Mouse (Mus musculus) MEL-GATA-1-ER (cell line): Measurements from ENCODE around the gene Prickle2.

Experiments used
- DNase-seq: peaks from one replicate; pipeline ENCODE4 v3.0.0-alpha.2; 2012; ENCODE audit warnings: low read depth; ENCODE audit errors: extremely low read depth

Prickle2 gene

DNA sequence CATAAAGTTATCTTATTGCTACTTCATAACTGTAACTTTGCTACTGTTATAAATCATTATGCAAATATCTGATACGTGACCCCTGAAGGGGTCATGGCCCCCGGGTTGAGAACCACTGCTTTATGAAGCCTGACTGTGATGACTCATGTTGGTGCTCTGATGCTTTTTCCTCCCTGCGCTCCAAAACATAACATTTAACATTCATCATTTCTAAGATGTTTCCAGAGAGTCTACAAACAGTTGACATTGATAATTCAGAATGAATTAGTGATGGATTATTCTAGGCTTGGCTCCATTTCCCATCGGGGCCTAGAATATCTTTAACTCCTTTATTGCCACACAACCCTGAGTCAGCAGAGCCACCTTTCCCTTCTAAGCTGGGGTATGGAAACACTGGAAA is 247.9 kb downstream of the Prickle2 start:
- no peak for DNase-seq

DNA sequence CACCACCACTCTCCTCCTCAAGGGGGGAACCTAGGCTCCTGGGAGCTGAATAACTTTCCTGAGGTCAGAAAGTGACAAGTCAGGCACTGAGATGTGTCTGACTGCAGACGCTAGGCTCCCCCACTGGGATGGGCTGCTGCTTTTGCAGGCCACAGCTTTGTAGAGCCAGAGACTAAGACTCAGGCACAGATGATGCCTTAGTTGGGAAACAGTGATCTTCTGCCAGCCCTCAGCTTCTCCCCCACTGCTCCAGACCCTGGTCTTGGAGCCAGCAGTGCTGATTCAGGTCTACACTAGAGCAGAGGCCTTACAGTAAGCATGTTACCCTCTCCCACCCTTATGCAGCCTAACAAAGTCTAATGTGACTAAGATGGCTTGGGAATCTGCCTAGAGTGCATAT is 254.5 kb downstream of the Prickle2 start:
- no peak for DNase-seq

DNA sequence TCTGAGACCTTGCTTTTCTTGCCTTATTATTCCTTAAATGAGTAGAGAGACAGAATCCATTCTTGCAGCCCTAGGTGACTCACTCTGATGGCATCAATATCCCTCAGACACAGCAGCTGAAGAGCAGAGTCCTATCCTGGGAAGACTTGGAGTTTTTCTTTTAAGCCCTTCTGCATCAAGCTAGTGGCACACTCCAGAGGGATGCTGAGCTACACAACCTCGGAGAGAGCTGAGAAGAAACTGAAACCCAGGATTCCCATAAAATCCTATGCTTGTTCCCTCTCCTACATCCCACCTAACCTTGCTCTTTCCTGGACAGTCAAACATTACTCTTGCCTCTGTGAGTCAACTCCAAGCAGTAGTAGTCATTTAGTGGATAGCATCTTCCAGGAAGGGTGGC is 256.0 kb downstream of the Prickle2 start:
- DNase-seq, result no peak

DNA sequence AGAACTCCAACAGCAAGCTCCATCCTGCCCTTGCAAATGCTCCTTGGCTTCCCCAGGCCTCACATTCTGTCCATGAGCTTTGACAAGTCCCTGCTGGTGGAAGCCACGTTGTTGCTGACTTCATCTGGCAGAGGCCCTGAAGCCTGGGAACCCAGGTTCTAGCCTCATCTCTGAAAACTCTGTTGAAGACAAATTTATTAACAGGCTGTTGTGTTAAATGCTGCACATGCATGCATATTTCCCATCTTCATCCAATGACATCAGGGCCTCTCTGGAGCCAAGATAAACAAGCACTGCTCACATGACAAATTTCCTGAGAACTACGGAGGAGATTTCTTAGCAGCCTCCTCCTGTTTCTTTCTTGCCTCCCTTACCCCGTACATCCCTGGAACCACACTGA is 259.3 kb downstream of the Prickle2 start:
- DNase-seq, result no peak

DNA sequence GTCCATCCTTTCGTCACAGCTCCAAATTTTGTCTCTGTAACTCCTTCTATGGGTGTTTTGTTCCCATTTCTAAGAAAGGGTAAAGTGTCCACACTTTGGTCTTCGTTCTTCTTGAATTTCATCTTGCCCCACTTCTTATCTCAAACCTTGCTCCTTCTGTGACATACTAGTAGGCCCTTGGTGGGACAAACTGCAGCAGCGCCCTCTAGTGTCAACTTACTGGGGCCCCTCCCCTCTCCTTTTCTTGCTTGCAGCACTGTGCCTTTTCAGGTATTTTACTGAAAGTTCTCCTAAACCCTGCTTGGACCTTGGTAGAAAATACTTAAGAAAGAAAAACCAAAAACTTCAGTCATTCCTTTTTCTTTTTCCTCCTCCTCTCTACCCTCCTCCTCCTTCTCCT is 264.8 kb downstream of the Prickle2 start:
- no peak for DNase-seq

DNA sequence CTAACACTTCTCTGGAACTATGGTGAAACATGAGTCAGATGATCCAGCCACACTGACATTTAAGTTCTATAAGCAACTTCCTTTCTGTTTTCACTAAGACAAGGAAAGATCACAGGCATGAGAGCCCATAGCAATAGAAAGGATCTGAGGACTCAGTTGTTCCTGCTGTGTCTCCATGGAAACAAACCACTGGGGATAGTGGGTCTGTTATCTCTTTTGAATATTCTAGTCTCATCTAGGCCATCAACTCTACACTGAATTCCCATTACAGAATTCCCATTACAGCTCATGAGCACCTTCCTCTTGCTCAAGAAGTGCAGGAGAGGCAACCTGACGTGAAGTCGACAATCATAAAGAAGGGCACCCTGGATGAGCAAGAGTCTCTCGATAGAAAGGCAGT is 265.7 kb downstream of the Prickle2 start:
- no peak for DNase-seq

DNA sequence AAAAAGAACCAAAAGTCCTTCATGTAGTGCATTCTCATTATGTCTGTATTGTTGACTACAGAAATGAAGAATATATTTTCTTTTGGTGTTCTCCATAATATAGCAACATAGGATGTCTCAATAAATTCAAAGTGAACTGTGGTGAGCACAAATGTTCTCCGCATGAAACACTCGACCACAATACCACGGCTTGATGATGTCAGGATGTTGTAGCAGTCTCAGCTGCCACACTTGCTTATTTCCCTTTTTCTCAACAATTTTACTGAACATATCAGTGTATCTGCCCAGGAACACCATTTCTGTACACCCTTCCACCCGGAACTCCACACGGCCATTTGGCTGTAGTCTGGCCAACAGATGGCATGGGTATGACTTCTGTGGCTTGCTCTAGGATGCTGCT is 273.8 kb downstream of the Prickle2 start:
- no peak for DNase-seq

DNA sequence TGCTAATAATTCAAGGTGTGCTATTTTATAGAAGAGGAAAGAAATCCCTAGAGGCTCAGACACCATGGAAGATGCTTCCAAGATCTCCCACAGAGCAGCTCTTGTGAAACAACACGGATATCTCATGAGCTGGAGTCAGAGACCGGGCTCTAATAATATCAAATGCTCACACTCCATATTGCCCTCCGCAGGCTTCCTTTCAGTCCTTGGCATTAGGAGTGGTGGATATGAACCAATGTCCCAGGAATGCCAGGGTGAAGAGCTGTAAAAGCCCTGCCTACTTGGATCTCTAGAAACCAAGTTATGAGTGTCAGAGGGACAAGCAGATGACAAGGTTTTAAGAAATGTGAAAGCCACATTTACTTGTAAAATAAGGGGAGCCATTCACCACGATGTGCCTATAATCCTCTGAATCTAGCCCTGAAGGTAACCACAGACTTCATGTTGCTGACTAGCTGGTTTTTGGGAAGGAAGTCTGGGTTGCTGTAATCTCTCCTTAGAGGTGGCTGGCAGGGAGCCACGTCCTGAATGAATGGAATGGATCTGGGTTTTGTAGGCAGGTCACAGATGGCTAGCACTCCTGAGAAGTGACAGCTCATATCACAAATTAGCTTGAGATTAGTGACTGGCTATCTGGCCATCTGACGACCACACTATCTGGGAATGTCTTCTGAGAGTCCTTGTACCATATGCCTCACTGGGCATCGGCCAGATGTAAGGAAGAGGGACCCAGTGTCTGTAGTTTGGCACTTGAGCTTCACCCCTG is 278.4 kb downstream of the Prickle2 start:
- DNase-seq, result no peak

DNA sequence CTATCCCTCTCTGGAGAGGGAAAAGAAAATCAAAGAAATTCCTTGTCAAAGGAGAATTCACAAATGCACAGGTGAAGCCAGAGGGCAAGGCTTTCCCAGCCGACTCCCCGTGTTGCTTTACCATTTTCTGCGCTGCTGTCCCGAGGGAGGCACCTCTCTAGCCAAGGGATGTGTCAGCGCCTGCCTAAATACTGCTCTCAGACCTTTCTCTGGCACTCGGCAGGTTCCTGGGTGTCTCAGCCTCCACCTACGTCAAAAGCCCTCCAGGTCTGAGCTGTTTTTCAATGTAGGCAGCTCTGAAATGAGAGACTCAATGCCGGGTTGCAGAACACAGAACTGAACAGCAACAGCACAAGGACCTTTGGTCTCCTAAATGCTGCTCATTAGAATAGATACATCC is 280.1 kb downstream of the Prickle2 start:
- no peak for DNase-seq

DNA sequence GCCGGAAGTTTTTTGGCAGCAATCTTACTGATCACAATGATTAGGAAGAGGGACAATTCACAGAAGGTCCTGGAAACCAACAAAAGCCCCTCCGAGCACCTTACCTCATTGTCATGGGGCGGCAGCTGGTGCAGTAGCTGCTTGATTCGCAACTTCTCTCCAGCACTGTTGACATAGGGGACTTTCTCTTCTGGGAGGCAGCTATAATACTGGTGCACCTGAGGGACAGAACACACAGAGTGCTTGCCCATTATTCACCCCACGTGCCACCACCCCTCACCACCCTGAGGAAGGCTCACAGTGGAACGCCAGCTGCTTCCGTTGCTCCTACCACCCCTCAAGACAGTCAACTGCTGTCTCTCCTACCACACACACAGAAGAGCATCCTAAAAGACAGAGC is 280.5 kb downstream of the Prickle2 start:
- no peak for DNase-seq

DNA sequence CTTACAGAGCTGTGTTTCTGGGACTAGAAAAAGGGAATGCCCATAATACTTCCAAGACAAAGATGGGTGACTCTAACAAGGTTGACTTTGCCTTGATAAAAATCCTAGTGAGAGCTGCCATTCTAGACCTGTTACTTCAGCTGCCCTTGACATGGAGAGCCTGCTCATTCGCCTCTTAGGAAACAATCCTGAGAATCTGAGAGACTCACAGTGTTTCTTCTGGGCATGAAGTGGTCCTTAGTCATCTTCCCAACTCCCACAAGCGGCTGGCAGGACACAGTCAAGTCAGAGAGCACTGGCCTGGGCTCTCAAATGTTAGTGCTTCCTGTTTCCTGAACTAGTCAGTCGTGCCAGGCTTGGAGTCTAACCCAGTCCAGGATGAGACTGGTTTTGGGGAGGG is 281.0 kb downstream of the Prickle2 start:
- no peak for DNase-seq

DNA sequence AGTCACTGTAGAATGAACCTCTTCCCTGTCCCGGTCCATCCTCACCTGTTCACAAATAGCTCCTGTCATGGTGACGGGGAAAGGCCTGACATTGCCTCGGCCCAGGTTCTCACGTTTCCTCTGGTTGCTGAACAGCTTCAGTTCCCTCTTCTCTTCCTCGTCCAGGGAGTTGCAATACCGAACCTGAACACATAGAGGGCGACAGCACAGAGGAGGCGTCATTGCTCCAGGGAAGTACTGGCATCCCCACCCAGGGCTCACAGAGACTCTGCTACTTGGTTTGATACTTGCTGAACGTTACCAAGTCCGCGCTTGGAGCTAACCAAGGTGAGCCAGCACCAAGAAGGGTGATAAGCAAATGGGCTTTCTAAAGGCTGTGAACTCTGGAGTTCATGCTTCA is 283.7 kb downstream of the Prickle2 start:
- no peak for DNase-seq

DNA sequence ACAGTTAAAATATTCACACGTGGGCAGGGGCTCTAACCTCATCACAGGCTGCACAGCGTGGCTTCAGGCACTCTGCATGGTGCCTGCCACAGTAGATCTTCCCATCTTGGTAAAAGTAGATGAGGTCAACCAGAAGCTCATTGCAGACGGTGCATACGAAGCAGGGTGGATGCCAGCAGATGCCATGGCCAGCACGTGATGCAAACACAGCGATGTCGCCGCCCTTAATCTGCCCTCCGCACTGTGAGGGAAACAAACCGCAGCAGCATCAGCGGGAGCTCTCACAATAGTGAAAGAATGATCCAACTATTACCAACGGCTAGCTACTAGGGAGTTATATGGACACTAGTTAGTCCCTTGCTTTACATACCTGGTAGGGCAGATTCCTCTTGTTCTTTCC is 285.8 kb downstream of the Prickle2 start:
- DNase-seq, result no peak

DNA sequence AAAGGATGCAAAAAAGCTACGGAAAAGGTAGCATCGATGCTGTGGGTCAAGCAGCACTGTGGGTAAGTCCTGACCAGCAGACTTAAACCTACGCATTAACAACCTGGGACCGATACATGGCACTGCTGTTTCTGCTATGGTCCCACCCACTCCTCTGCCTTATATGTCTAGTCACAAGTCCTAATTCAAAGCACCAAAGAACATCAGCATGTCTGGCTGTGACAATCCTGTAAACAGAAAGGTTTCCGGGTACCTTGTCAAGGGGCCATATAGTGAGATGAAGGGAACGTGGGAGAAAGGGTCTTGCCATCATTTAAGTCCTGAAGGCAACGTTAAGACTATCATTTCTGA is 290.6 kb downstream of the Prickle2 start:
- no peak for DNase-seq

DNA sequence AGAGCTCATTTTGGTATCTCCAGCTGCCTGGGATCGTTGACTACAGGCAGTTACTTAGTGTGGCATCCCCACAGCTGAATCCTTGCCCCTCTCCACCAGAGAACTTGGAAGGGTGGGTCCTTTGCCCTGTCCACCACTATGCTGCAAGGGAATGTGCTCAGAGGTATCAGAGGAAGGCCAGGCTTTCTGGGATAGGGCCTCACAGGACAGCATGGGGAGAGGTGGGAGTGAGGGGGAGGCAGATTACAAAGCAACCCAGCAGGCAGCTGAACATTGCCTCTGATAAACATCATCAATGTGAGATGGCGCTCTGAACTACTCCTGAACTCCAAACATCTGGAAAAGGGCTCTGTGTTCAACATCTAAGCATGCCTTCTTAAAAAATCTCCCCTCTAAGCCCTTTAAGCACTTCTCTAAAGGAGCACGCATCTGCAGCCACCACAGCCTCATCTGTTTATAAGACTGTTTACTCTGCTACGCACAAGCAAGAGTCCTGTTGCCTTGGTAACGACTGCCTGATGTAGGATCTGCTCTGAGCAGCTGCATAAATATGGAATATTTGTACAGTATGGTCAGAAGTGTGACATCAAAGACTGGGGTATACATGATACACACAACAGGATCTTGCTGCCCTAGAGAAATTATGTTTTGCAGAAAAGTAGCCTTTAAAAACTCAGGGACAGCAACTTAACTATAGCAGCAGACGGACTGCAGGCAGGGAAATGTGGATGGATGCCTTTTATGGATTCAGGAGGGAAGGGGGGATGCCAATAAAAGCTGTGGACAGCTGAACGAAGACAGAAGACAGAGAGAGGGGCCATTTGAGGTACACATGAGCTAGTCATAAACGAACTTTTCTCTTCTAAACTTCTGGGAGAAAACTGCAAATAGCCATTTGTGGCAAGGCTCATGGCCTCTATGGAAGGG is 291.2 kb downstream of the Prickle2 start:
- no peak for DNase-seq

DNA sequence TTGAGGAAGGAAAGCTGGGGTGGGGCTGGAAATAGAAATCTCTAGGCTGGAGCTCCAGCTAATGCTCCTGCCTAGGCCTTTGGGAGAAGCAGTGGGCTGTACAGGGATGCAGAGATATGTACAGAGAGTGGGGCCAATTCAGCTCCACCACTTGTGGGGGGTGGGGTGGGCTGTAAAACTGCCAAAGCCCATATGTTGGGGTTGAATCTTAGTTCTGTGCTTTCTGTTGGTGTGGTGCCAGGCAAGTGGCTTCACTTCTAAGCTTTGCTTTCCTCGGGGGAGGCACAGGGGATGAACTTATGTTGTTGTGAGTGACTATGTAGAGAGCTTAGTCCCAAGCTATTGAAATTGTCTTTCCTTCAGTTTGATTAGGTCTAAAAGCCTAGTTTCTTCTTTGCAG is 292.0 kb downstream of the Prickle2 start:
- no peak for DNase-seq

DNA sequence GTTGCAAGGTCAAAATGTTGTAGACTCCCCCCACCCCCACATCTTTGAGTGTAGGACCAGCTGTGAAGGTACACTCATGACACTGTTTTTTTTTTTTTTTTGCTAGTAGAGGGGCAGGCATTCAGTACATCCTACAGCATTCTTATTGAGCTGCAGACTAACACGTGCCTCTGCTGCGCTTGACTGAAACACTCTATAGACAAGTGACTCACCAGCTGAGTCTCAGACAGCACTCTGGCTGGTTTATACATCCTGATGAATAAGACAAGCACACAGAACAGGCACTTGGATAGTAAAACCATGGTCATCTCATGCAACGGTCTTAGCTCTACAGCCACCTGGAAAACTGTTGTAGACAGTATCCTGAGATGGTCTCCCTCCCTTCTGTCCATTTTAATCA is 296.2 kb downstream of the Prickle2 start:
- DNase-seq, result no peak

DNA sequence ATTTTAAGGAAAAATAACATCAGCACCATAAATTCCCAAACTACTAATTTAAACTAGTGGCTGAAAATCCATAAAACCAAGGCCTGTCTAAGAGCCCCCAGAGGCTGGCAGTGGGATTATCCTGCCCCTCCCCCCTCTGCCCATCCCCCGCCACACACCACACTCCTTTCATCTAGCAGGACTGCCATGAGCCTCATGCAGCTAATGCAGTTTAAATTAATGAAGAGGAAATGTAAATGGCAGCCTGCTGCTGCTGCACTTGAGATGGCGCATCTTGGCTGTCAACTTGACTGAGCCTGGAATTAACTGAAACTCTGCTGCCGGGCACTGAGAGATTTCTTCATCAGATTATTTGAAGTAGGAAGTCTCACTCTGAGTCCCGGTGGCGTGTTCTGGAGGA is 298.7 kb downstream of the Prickle2 start:
- DNase-seq, result no peak

DNA sequence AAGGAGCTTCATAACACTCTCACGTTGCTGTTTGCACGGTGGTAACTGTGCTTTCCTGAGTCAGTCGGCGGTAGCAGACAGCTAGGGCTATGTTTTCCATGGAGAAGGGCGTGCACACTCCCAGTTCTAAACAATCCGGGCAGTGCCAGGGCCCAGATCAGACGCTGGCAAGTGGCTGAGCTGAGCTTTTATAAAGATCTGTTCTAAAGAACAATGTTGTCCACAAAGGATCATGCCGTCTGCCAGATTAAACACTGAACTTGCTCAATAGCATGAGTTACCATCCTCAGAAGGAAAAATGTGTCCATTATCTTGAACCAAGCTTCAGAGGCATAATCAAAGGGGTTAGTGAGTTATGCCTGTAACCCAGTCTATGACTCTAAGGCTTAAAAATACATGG is 300.4 kb downstream of the Prickle2 start:
- no peak for DNase-seq

DNA sequence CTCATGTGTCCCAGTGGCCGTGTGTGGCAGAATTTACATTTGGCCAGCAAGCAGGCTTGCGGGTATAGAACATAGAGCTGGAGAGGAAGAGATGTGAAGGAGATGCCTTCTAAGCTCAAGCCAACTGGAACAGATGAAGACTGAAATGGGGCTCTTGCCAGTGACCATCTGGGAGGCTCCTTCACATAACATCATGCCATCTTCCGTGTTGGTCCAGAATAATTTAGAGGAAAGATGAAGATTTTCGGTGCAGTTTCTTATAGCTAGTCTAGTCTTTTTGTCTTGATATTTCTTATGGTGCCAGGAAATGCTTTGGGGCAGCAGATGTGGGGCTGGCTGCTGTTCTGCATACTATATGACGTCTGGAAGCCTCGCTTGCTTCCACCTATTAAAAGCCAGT is 308.1 kb downstream of the Prickle2 start:
- DNase-seq, result no peak

DNA sequence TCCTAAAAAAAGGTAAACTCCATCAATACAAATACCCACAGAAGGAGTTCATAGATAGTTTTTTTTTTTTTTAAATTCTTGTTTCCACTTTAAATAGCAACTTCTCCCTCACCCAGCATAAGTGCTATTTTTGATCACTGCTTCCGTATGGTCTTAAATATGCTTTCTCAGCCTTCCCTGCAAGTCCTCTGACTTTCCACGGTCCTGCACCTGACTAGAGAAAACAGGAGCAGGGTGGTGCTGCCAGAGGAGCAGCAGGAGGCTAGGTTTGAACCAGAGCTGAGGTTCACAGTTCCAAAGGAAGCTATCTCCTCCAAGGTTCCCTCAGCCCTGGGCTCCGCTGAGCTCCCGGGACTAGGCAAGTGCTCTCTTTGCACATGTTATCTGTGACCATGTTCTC is 310.4 kb downstream of the Prickle2 start:
- DNase-seq, result no peak

DNA sequence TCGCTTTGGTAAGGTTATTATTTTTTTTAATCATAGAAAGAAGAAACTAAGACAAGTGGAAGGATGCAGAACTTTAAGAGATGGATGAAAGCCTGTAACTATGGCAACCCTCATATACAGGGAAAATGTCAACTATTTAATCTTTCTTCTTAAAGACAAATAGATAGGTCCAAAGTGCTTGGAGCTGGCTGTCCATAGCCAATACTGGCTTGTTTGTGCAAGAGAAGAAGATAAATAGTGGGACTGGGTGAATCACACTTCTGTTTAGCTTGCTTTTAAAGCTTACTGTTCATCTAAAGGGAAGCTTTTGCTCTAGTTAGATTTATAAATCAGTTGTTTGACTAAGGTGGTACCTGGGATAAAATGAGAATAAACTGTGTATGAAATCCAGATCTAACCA is 310.8 kb downstream of the Prickle2 start:
- DNase-seq, result no peak

DNA sequence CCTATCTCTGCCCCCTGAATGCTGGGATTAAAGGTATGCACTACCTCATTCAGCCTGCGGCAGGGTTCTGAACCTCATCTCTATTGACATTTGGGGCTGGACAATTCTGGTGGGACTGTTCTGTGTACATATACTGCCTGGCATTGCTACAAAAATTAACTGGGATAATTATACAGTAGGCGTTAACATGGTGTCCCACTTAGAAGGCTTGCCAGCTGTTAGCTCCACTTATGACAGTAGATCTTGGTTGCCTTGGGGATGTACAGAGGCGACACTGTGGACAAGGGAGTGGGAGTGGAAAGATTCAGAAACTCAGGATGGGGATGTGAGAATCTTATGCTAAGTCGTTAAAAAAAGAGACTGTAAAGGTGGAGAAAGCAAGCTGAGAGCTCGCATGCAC is 311.3 kb downstream of the Prickle2 start:
- DNase-seq, result no peak
